ENCODE assay signal across 10 mouse cellular contexts in the genomic region with DNA sequence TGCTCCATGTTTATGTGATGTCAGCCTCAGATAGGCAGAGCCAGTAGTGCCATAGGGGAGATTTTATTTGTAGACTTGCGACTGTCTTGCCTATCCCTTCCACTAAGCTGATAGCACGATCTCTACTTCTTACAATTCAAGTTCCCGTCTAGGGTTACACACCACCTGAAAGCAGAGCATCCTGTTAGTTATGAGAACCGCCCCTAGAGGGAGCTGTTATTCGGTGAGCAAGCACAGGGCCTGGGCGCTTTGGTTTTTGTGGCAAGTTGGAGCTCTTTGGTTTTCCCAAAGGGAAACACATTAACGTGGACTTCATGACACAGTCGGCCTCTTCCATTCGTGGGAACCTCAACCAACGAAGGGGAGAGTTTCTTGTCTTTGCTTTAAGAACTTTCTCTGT. TPM values are rescaled to one million over a fixed set of nuclear protein-coding genes. Genes with fewer than 3 reads are reported as not detected.
DNase-seq lines count a peak whose midpoint lies in the region; ATAC-seq lines count a peak whose summit lies in the region.
"Had no signal": no experiment of that assay in that cellular context is flagged by ENCODE, and none has a peak within 500 bp of the region (broad histone marks: within the 10 kb centered on the region; RNA-seq: fewer than 3 reads in every experiment).

No protein-coding gene starts in this region.

- H3K4me3 ChIP-seq in liver, embryonic 11.5 days (ENCODE audit: low read depth, low read length): no peak overlapping the region
- H3K4me3 ChIP-seq: hindbrain, embryonic 15.5 days had no signal

- WGBS in liver, embryonic 11.5 days: 23% methylated on average over 10 of the region's 10 CpGs

- no peaks in the 10 kb centered on the region for H3K36me3 ChIP-seq in liver, embryonic 11.5 days (ENCODE audit: control insufficient read depth, insufficient read depth, low read length)

- H3K9ac ChIP-seq in liver, embryonic 11.5 days (ENCODE audit: low read depth, low read length): no peak overlapping the region
- H3K9ac ChIP-seq: hindbrain, embryonic 15.5 days had no signal

- intact Hi-C loops in left cerebral cortex, postnatal 14 days (cut with DNase I): loop anchor here (5.0 kb wide), 1 partner anchor 47 kb away; no protein-coding TSS in a partner anchor

- no peaks in the 10 kb centered on the region for H3K9me3 ChIP-seq in liver, embryonic 11.5 days (ENCODE audit: control insufficient read depth, low read length)
- H3K9me3 ChIP-seq: hindbrain, embryonic 15.5 days had no signal

- H3K4me2 ChIP-seq in liver, embryonic 11.5 days: no peak overlapping the region
- H3K4me2 ChIP-seq: hindbrain, embryonic 15.5 days had no signal

- peak; percentile 56 for DNase-seq in adrenal gland, adult 2 months
- no peak for DNase-seq in adrenal gland, postnatal 4 days (ENCODE audit: low spot score in 2 of 2)
- DNase-seq in left cerebral cortex, postnatal 14 days (ENCODE audit: low spot score in 2 of 2): peak; percentile 67
- DNase-seq in left cerebral cortex, adult 11 months (ENCODE audit: low spot score): no peak
- DNase-seq in adrenal gland, postnatal 14 days: peak; percentile 77
- DNase-seq in liver, embryonic 11.5 days (ENCODE audit: low spot score): no peak
- peak; percentile 41 to 57 for DNase-seq in spleen, postnatal 36 days (ENCODE audit: low spot score in 2 of 2)

- no peaks in the 10 kb centered on the region for H3K27me3 ChIP-seq in liver, embryonic 11.5 days (replicated peaks; ENCODE audit: control insufficient read depth, insufficient read depth, low read length)
- H3K27me3 ChIP-seq: hindbrain, embryonic 15.5 days had no signal

- H3K4me1 ChIP-seq in liver, embryonic 11.5 days (replicated peaks; ENCODE audit: control insufficient read depth, insufficient read depth, low read length): no peaks in the 10 kb centered on the region
- H3K4me1 ChIP-seq: hindbrain, embryonic 15.5 days had no signal

- peak; percentile 80 for ATAC-seq in granulocyte monocyte progenitor cell, adult 5-6 weeks (replicated peaks; ENCODE audit: poor library complexity, severe bottlenecking)
- peak; percentile 35; the same call in 1 of the 2 replicates for ATAC-seq in liver, embryonic 11.5 days (replicated peaks; ENCODE audit: low FRiP score)

- no peak overlapping the region for H3K27ac ChIP-seq in liver, embryonic 11.5 days (ENCODE audit: low read depth, low read length)
- H3K27ac ChIP-seq: hindbrain, embryonic 15.5 days had no signal

RNA-seq across cellular contexts. Expression of gene Trp53tg5, which starts 3.3 kb away (rescaled TPM):
- total RNA-seq in adrenal gland, adult 2 months (2021): not detected
- polyA plus RNA-seq in adrenal gland, adult 2 months (2012; rRNA removed): not detected in 2 replicates
- total RNA-seq in adrenal gland, postnatal 4 days (2021): not detected
- total RNA-seq in left cerebral cortex, postnatal 14 days (2021): not detected
- total RNA-seq in adrenal gland, postnatal 14 days (2021): not detected in 2 replicates
- total RNA-seq in granulocyte monocyte progenitor cell, adult 5-6 weeks (2014; fragmentation: Nextera tagmentation): not detected in 2 replicates
- total RNA-seq in granulocyte monocyte progenitor cell, adult 5-6 weeks (2017): not detected in 2 replicates
- polyA plus RNA-seq in liver, embryonic 11.5 days (2014; fragmentation: Nextera tagmentation; extraction: Ambion mirVana): not detected in 2 replicates
- polyA plus RNA-seq: hindbrain, embryonic 15.5 days; neural tube, embryonic 11.5 days had no signal

RNA-seq across cellular contexts. Expression of gene Gm20458, which starts 9.5 kb away (rescaled TPM):
- 1 to 10 TPM; 3.9 to 9.6 TPM for total RNA-seq in adrenal gland, adult 2 months (2021)
- polyA plus RNA-seq in adrenal gland, adult 2 months (2012; rRNA removed): 9.6 and 18.9 TPM in 2 replicates
- total RNA-seq in adrenal gland, postnatal 4 days (2021): 1 to 10 TPM in 1 of 2 experiments, under 1 TPM in 1; 0.48 to 3.0 TPM
- 10 to 100 TPM in 1 of 2 experiments, 1 to 10 TPM in 1; 1.9 to 12.2 TPM for total RNA-seq in left cerebral cortex, postnatal 14 days (2021)
- total RNA-seq in adrenal gland, postnatal 14 days (2021): 0.82 and 5.9 TPM in 2 replicates
- not detected in 2 replicates for total RNA-seq in granulocyte monocyte progenitor cell, adult 5-6 weeks (2014; fragmentation: Nextera tagmentation)
- total RNA-seq in granulocyte monocyte progenitor cell, adult 5-6 weeks (2017): not detected in 2 replicates
- polyA plus RNA-seq in liver, embryonic 11.5 days (2014; fragmentation: Nextera tagmentation; extraction: Ambion mirVana): 4.4 and 7.4 TPM in 2 replicates

RNA-seq across cellular contexts. Expression of gene Sys1, which starts 13.5 kb away (rescaled TPM):
- 10 to 100 TPM; 24.5 to 34.0 TPM for total RNA-seq in adrenal gland, adult 2 months (2021)
- polyA plus RNA-seq in adrenal gland, adult 2 months (2012; rRNA removed): 299 and 335 TPM in 2 replicates
- 10 to 100 TPM; 34.7 to 35.0 TPM for total RNA-seq in adrenal gland, postnatal 4 days (2021)
- total RNA-seq in left cerebral cortex, postnatal 14 days (2021): 10 to 100 TPM; 38.0 to 44.4 TPM
- 31.2 and 34.2 TPM in 2 replicates for total RNA-seq in adrenal gland, postnatal 14 days (2021)
- 30.4 and 35.3 TPM in 2 replicates for total RNA-seq in granulocyte monocyte progenitor cell, adult 5-6 weeks (2014; fragmentation: Nextera tagmentation)
- 11.5 and 18.1 TPM in 2 replicates for total RNA-seq in granulocyte monocyte progenitor cell, adult 5-6 weeks (2017)
- 49.1 and 52.8 TPM in 2 replicates for polyA plus RNA-seq in liver, embryonic 11.5 days (2014; fragmentation: Nextera tagmentation; extraction: Ambion mirVana)

RNA-seq across cellular contexts. Expression of gene Dbndd2, which starts 15.7 kb away (rescaled TPM):
- 1 to 10 TPM; 5.5 to 7.0 TPM for total RNA-seq in adrenal gland, adult 2 months (2021)
- 20.8 and 30.7 TPM in 2 replicates for polyA plus RNA-seq in adrenal gland, adult 2 months (2012; rRNA removed)
- total RNA-seq in adrenal gland, postnatal 4 days (2021): 10 to 100 TPM; 10.9 to 17.1 TPM
- 100 to 1,000 TPM; 112 to 116 TPM for total RNA-seq in left cerebral cortex, postnatal 14 days (2021)
- total RNA-seq in adrenal gland, postnatal 14 days (2021): 10.0 and 13.8 TPM in 2 replicates
- total RNA-seq in granulocyte monocyte progenitor cell, adult 5-6 weeks (2014; fragmentation: Nextera tagmentation): 5.6 TPM in 1 of 2 replicates, not detected in the other
- 0.46 and 0.95 TPM in 2 replicates for total RNA-seq in granulocyte monocyte progenitor cell, adult 5-6 weeks (2017)
- 2.1 TPM in 2 replicates for polyA plus RNA-seq in liver, embryonic 11.5 days (2014; fragmentation: Nextera tagmentation; extraction: Ambion mirVana)

RNA-seq across cellular contexts. Expression of gene Sdc4, which starts 26.6 kb away (rescaled TPM):
- 100 to 1,000 TPM; 123 to 151 TPM for total RNA-seq in adrenal gland, adult 2 months (2021)
- 23.3 and 23.5 TPM in 2 replicates for polyA plus RNA-seq in adrenal gland, adult 2 months (2012; rRNA removed)
- total RNA-seq in adrenal gland, postnatal 4 days (2021): 10 to 100 TPM; 75.2 to 93.9 TPM
- 10 to 100 TPM; 60.0 to 79.0 TPM for total RNA-seq in left cerebral cortex, postnatal 14 days (2021)
- 153 and 208 TPM in 2 replicates for total RNA-seq in adrenal gland, postnatal 14 days (2021)
- total RNA-seq in granulocyte monocyte progenitor cell, adult 5-6 weeks (2014; fragmentation: Nextera tagmentation): not detected in 2 replicates
- total RNA-seq in granulocyte monocyte progenitor cell, adult 5-6 weeks (2017): not detected in 2 replicates
- polyA plus RNA-seq in liver, embryonic 11.5 days (2014; fragmentation: Nextera tagmentation; extraction: Ambion mirVana): 38.9 and 39.2 TPM in 2 replicates

Comparison
In these comparisons a context has a peak if more than half of its experiments do, and no peak if none do; other contexts are left out.
1. DNase-seq: peak in adrenal gland, adult 2 months (single experiment), left cerebral cortex, postnatal 14 days (2 of 2), adrenal gland, postnatal 14 days (single experiment) and spleen, postnatal 36 days (2 of 2); none in adrenal gland, postnatal 4 days (0 of 2), left cerebral cortex, adult 11 months (single experiment) and liver, embryonic 11.5 days (single experiment).